Mouse (Mus musculus) heart, adult 8-10 months (tissue): ENCODE measurements around the gene Efcab7. TPM values are rescaled to one million over a fixed set of nuclear protein-coding genes. Genes with fewer than 3 reads are reported as not detected.

Source experiments
- DNase-seq: peaks from one replicate; pipeline ENCODE4 v3.0.0; 2022; ENCODE audit warnings: low spot score
- total RNA-seq, 4 experiments: library from RNA; stranded (reverse); gene quantifications; 2 replicates each; pipeline ENCODE4 v1.2.4; 2022

The Efcab7 gene
- 1 to 10 TPM in 3 of 4 experiments, under 1 TPM in 1; 0.66 to 3.7 (median 1.6) TPM for total RNA-seq

GRCm38 (mm10) chr4:99829094-99830073, at the start of gene Efcab7:
Efcab7 (plus strand) TSS chr4:99829198.
- peak; percentile 81 for DNase-seq

DNA sequence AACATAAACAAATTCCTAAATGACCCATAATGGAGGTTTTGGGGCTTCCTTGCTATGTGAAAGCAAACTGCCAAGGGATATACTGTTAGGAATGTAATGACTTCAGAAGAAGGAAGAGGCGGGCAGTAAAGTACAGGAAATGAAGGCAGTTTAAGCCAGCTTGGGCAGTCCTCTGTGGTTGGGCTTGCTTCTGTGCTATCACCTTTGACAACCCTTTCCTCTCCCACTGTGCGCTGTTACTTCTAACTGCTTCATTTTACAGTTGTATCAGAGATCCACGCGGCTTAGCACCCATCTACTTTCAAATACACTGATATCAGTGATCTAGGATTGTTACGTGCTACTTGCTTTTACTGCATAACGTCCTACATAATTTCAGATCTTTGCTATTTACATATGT, 36.6 kb upstream of the Efcab7 start:
- no peak for DNase-seq

- no peak for DNase-seq
Measured at GRCm38 (mm10) chr4:99816697-99817460, 12.1 kb upstream of the Efcab7 start.

GRCm38 (mm10) chr4:99828337-99828736, 661 bp upstream of the Efcab7 start:
- no peak for DNase-seq

- no peak for DNase-seq
Measured at GRCm38 (mm10) chr4:99828739-99829093, 282 bp upstream of the Efcab7 start.

DNA sequence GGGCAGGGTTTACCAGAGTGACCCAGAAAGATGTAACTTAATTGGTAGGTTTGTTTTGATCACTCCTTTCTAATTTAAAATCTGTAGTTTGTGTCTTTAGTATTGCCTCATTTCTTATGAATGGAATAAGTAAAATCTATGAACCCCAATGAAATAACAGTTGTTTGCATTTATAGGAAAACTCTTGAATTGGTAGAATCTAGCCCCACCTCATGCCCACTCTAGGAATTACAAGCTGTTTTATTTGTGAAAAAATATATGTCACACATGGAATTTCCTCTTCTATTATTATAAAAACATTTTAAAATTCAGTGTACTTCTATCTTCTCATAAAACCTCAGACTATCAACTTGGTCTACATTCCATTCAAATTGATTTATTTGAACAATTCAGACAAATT, 52.9 kb downstream of the Efcab7 start:
- DNase-seq = peak; percentile 9

DNA sequence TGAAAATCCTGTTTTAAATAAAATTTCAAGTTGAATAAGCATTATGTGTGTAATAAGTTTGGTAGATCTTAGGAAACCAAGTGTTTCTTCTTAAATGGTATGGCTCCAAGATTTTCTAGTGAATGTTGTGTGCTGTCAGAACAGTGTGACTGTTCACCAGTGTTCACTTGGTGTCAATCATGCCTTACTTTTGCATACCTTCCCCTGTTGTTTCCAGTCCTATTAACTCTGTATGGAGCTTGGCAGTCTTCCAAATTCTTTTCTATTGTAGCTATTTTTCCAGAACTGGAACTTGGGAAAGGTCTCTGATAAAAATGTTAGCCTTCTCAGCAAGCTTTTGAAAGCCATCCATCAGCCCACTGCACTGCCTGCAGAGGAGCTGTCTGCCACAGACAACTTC, 53.4 kb downstream of the Efcab7 start:
- DNase-seq = no peak

- DNase-seq = no peak
Measured at GRCm38 (mm10) chr4:99913894-99914451, 85.0 kb downstream of the Efcab7 start.

DNA sequence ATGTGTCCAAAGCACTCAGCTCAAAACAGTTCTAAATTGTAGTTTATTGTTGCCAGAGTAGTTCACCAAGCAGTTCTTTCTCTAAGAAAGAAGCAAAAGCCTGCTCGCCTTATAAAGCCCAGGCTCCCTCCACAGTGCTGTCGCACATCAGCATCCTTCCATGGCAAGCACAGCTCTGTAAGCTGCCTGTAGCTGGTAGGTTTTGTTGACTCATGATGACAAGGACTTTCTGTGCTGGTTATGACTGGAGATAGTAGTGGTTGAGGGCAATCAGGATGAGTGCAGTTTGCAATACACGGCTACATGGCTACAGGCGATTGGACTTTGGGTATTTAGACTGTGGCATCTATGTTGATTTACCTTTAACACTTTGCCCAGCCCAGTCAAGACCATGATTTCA, 97.4 kb downstream of the Efcab7 start:
- no peak for DNase-seq

DNA sequence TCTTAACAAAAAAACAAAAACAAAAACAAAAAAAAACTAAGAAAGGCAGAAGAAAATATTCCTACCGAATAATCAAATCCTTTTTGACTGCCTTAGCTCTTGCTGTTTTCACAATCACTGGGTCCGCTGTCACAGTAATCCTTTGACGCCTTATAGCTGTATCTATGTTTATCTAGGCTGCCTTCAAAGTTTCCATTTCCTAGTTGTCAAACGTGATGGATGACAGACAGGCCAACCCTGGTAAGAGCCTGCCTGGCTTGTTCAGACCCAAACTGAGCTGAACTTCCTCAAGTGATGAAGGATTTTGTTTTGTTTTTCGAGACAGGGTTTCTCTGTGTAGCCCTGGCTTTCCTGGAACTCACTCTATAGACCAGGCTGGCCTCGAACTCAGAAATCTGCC, 99.5 kb downstream of the Efcab7 start:
- DNase-seq = no peak

GRCm38 (mm10) chr4:99929149-99929612, 100.2 kb downstream of the Efcab7 start, which contains the start of gene Pgm1:
Pgm1 (plus strand) TSS chr4:99929414.
- DNase-seq = peak; percentile 91

DNA sequence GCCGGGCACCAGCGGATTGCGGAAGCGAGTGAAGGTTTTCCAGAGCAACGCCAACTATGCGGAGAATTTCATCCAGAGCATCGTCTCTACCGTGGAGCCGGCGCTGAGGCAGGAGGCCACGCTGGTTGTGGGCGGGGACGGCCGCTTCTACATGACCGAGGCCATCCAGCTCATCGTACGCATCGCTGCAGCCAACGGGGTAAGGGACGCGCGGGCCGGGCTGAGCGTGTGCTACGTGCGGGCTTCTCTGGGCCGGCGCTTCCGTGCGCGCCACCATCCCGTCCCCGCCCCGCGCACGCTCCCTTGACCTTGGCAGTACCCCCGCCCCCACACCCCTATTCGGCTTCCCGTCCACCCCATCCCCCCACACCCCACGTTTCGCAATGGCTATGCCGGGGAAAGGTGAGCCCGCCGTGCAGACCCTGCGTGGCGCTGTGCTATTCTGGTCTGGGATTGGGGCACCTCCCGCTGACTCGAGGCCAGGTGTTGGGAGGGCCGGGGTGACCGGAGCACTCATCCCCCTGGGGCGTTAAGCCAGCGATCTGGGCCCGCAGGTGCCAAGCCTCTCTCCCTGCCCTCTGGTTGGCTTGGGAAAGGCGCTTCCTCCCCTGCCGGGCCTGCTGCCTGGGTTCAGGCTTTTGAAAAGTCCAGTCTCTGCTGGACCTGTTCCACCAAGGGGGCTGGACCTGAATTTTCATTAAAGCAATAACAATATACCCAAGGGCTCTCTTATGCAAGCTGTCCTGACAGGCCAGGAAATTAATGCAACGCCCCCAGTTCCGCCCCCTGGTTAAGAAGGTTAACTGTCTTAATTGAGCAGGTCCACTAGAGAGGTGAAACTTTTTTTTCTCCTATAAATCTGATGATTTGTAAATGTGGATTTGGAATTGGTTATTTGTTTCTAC, 100.9 kb downstream of the Efcab7 start, which contains the start of gene Itgb3bp:
Itgb3bp (minus strand) TSS at position 201 of the 905 bp plus-strand sequence.
- DNase-seq = peak; percentile 68

DNA sequence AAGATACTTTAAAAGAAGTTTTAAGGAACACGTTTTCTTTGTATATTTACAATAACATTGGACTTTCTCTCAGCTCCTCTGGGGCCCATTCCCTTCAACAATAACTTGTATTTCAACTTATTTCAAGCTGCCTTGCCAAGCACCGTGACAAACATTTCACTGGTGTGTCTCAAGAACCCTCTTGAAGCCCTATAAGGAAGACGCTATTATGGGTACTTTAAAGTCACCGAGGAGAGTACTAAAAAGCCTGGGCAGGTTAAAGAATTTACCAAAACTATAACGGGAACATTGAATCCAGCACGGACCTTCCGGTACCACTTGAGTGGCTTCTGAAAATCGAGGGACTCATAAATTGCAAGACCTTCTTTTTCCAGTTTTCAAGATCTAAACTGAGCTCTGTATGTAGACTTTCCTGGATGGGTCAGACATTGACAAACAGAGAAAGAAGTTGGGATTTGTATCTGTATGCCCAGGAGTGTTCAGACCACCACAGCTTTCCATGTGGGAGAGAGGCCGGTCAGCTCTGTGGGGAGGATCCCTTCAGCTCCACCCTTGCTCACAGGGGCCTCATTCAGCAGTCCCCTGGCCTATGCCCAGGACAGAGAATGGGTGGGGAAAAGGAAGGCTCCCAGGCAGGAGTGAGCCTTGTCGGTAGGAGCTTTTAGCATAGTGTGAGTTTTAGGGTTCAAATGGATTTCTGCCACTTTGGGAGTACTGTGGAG, 101.7 kb downstream of the Efcab7 start:
- no peak for DNase-seq

DNA sequence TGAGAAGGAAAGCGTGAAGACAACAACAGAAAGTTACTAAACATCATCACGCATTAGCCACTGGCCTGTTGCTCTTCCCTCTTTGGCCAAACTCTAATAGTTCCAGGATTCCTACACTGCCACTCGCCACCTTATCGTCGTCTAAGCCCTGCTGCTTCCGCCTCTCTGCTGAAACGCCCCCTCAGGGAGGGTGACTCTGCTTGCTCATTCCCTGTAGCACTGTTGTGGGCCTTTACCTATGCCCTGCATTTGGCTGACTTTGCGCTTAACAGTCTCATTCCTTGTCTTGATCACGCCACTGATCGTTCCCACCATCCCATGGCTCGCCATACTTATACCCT, 102.2 kb downstream of the Efcab7 start:
- DNase-seq = no peak

- DNase-seq = no peak
Measured at GRCm38 (mm10) chr4:99931807-99932206, 102.8 kb downstream of the Efcab7 start.

GRCm38 (mm10) chr4:99934859-99935258, 105.9 kb downstream of the Efcab7 start:
- no peak for DNase-seq

GRCm38 (mm10) chr4:99936278-99936677, 107.3 kb downstream of the Efcab7 start:
- no peak for DNase-seq

DNA sequence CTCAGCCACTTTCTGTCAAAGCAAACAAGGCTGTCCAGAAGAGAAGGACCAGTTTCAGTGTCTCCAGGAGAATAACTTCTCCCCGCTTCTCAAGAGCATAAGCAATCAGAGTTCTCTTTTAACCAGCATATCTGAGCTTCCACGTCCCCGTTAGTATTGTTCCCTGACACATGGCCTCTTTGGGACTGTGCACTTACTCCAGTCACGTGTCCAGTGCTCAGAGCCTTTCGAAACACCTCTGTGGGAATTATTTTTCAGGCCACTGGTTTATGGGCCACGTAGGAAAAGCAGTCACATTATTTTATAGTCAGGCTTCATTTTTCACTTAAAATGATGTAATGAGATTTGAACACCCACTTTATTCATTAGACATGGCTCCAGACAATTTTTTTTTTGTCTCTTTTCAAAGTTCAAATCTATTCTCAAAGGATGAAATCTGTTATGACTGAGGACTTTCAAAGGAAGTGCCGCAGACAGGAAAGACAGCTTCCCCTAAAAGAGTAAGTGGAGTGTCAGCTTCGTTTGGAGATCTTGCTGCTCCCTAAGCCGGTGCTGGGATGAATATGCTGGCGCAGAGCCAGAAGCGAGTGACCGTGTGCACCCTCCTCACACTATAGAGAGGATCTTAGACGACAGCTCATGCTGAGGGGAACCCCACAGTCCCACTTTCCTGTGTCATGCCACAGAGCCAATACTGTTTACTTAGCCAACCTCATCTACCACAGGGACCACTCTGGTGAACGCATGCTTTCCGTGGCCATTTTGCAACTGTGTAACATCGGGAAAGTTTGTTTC, 110.9 kb downstream of the Efcab7 start:
- no peak for DNase-seq

DNA sequence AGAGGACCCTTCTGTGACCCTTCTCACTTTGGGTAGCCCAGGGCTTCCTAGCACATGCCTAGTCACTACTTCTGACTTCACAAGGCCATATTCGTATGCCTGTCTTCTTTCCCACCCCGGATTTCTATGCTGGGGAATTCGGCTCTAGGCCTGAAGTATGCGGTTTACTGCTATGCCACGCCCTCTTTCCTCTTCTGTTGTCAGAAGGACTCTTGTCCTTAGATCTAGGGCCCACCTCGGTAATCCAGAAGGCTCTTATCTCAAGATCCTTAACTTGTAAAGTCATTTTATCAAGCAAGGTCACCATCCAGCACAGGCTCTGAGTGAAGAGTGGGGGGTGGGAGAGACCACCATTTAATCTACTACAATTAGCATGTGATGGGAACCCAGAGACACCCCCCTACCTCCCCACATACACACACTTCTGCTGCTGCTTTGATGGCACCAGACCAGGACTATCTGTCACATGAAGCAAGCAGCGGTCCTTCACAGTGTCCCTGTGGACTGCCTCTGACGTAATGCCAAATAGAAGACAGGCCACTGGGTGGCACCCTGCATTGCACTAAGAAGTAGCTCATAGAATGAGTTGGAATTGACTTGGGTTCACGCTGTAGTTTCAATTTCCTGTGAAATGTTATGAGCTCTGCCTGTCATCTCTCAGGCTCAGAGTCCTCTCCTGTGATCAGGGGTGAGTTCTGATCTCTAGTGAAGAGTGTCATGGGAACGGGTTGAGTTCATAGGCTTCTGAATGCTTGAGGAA, 112.8 kb downstream of the Efcab7 start:
- DNase-seq = peak; percentile 46
